ENCODE assay signal across 9 mouse cellular contexts in the genomic region with DNA sequence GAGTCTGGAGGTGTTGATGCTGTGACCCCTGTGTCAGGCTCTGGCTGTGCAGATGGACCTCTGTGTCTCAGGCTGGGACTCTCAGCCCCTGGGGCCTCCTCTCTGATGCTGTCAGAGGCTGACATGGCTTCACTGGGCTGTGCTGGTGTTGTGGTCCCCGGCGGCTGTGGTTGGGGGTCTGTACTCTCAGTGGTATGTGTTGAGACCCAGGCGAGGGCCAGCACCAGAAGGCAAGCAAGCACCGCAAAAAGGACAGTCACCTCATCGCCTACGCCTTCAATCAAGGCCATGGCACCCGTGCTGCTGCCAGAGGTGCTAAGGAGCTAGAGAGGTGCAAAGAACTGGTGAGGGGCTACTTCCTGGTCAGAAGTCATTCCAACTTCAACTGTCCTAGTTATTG. TPM values are rescaled to one million over a fixed set of nuclear protein-coding genes. Genes with fewer than 3 reads are reported as not detected.
A peak's percentile ranks its signal among the peaks of the same experiment; 100 is the strongest.
DNase-seq lines count a peak whose midpoint lies in the region; ATAC-seq and TF ChIP-seq lines count a peak whose summit lies in the region.
"Had no signal": no experiment of that assay in that cellular context is flagged by ENCODE, and none has a peak within 500 bp of the region (broad histone marks: within the 10 kb centered on the region; RNA-seq: fewer than 3 reads in every experiment).

No protein-coding gene starts in this region.

- 87% methylated on average over 7 of the region's 7 CpGs for WGBS in liver, embryonic 11.5 days
- WGBS in hindbrain, postnatal 0 days, result 92% methylated on average over 7 of the region's 7 CpGs
- 91% methylated on average over 7 of the region's 7 CpGs for WGBS in midbrain, postnatal 0 days

- H3K4me3 ChIP-seq in liver, embryonic 11.5 days (ENCODE audit: low read depth, low read length), result peak overlapping the region; percentile 56
- no peak overlapping the region for H3K4me3 ChIP-seq in hindbrain, postnatal 0 days (ENCODE audit: low read length)
- no peak overlapping the region for H3K4me3 ChIP-seq in midbrain, postnatal 0 days (ENCODE audit: low read depth, low read length)

- DNase-seq in cerebellum, adult 9-11 months, result peak; percentile 67
- no peak for DNase-seq in cerebellum, postnatal 4 days (ENCODE audit: low spot score in 2 of 2)
- no peak for DNase-seq in liver, embryonic 11.5 days (ENCODE audit: low spot score)
- no peak for DNase-seq in liver
- DNase-seq in hindbrain, postnatal 0 days (ENCODE audit: low spot score), result no peak
- no peak for DNase-seq in midbrain, postnatal 0 days (ENCODE audit: low spot score)
- DNase-seq in left cerebral cortex, postnatal 14 days (ENCODE audit: low spot score in 2 of 2), result no peak
- DNase-seq: right cerebral cortex, adult 18-20 months had no signal

- H3K4me1 ChIP-seq in liver, embryonic 11.5 days (replicated peaks; ENCODE audit: control insufficient read depth, insufficient read depth, low read length), result peaks cover 22% of the 10 kb centered on the region
- peaks cover 13% of the 10 kb centered on the region for H3K4me1 ChIP-seq in hindbrain, postnatal 0 days (ENCODE audit: insufficient read depth, low read length)
- H3K4me1 ChIP-seq in midbrain, postnatal 0 days (ENCODE audit: insufficient read depth, low read length), result peaks cover 16% of the 10 kb centered on the region

- H3K4me2 ChIP-seq in liver, embryonic 11.5 days, result peak overlapping the region; percentile 79
- H3K4me2 ChIP-seq in hindbrain, postnatal 0 days (ENCODE audit: low read depth, low read length), result peak overlapping the region; percentile 80; the same call in 1 of the 2 replicates
- peak overlapping the region; percentile 92; the same call in 1 of the 2 replicates for H3K4me2 ChIP-seq in midbrain, postnatal 0 days (ENCODE audit: low read depth, low read length, poor library complexity, severe bottlenecking)

- no peak for ATAC-seq in liver, embryonic 11.5 days (replicated peaks; ENCODE audit: low FRiP score)
- ATAC-seq in hindbrain, postnatal 0 days, result no peak
- ATAC-seq in midbrain, postnatal 0 days (ENCODE audit: low FRiP score), result no peak
- ATAC-seq in activated CD4-positive, CD25-positive, alpha-beta regulatory T cell, adult 4 months, result no peak

- peaks cover 2% of the 10 kb centered on the region; the same call in 1 of the 2 replicates for H3K36me3 ChIP-seq in liver, embryonic 11.5 days (ENCODE audit: control insufficient read depth, insufficient read depth, low read length)
- peaks cover 7% of the 10 kb centered on the region; the same call in 1 of the 2 replicates for H3K36me3 ChIP-seq in hindbrain, postnatal 0 days (ENCODE audit: insufficient read depth, low read length)
- peaks cover 6% of the 10 kb centered on the region; the same call in 1 of the 2 replicates for H3K36me3 ChIP-seq in midbrain, postnatal 0 days (ENCODE audit: insufficient read depth, low read length)

- no peak overlapping the region for H3K9ac ChIP-seq in liver, embryonic 11.5 days (ENCODE audit: low read depth, low read length)
- no peak overlapping the region for H3K9ac ChIP-seq in hindbrain, postnatal 0 days (replicated peaks; ENCODE audit: low read length)
- H3K9ac ChIP-seq in midbrain, postnatal 0 days (replicated peaks; ENCODE audit: low read length, poor library complexity, severe bottlenecking), result no peak overlapping the region

- no peak for TF ChIP-seq CTCF in hindbrain, postnatal 0 days (IDR thresholded peaks at IDR 0.05; ENCODE audit: low read depth)
- no peak for TF ChIP-seq CTCF in midbrain, postnatal 0 days (IDR thresholded peaks at IDR 0.05)

- no peaks in the 10 kb centered on the region for H3K9me3 ChIP-seq in liver, embryonic 11.5 days (ENCODE audit: control insufficient read depth, low read length)
- no peaks in the 10 kb centered on the region for H3K9me3 ChIP-seq in hindbrain, postnatal 0 days (ENCODE audit: low read length)
- H3K9me3 ChIP-seq in midbrain, postnatal 0 days (ENCODE audit: low read length), result no peaks in the 10 kb centered on the region

- H3K27ac ChIP-seq in liver, embryonic 11.5 days (ENCODE audit: low read depth, low read length), result no peak overlapping the region
- no peak overlapping the region for H3K27ac ChIP-seq in hindbrain, postnatal 0 days
- H3K27ac ChIP-seq in midbrain, postnatal 0 days (ENCODE audit: low read depth, low read length), result no peak overlapping the region

- intact Hi-C loops in left cerebral cortex, postnatal 14 days (cut with DNase I), result no loop called here

- H3K27me3 ChIP-seq in liver, embryonic 11.5 days (replicated peaks; ENCODE audit: control insufficient read depth, insufficient read depth, low read length), result no peaks in the 10 kb centered on the region
- H3K27me3 ChIP-seq in hindbrain, postnatal 0 days (ENCODE audit: insufficient read depth, low read length), result no peaks in the 10 kb centered on the region
- H3K27me3 ChIP-seq in midbrain, postnatal 0 days (ENCODE audit: insufficient read depth, low read length), result no peaks in the 10 kb centered on the region

RNA-seq across cellular contexts. Expression of gene Tmub1, which starts 1.0 kb away (rescaled TPM):
- 12.3 and 12.4 TPM in 2 replicates for polyA plus RNA-seq in liver, embryonic 11.5 days (2014; fragmentation: Nextera tagmentation; extraction: Ambion mirVana)
- total RNA-seq in hindbrain, postnatal 0 days (2014; rRNA removed), result 74.6 and 78.4 TPM in 2 replicates
- 50.0 and 51.2 TPM in 2 replicates for polyA plus RNA-seq in hindbrain, postnatal 0 days (2015; fragmentation: Nextera tagmentation; extraction: Ambion mirVana)
- total RNA-seq in midbrain, postnatal 0 days (2014; rRNA removed), result 52.1 and 91.5 TPM in 2 replicates
- 65.3 and 65.5 TPM in 2 replicates for polyA plus RNA-seq in midbrain, postnatal 0 days (2015; fragmentation: Nextera tagmentation; extraction: Ambion mirVana)
- polyA plus RNA-seq in activated CD4-positive, CD25-positive, alpha-beta regulatory T cell, adult 4 months (2017; shearing (Covaris generic)), result 10 to 100 TPM; 51.1 to 65.5 TPM
- total RNA-seq in left cerebral cortex, postnatal 14 days (2021), result 10 to 100 TPM; 30.4 to 31.2 TPM

RNA-seq across cellular contexts. Expression of gene Fastk, which starts 1.5 kb away (rescaled TPM):
- 95.1 and 101 TPM in 2 replicates for polyA plus RNA-seq in liver, embryonic 11.5 days (2014; fragmentation: Nextera tagmentation; extraction: Ambion mirVana)
- total RNA-seq in hindbrain, postnatal 0 days (2014; rRNA removed), result 200 and 203 TPM in 2 replicates
- polyA plus RNA-seq in hindbrain, postnatal 0 days (2015; fragmentation: Nextera tagmentation; extraction: Ambion mirVana), result 99.2 and 101 TPM in 2 replicates
- 139 and 174 TPM in 2 replicates for total RNA-seq in midbrain, postnatal 0 days (2014; rRNA removed)
- 97.9 and 109 TPM in 2 replicates for polyA plus RNA-seq in midbrain, postnatal 0 days (2015; fragmentation: Nextera tagmentation; extraction: Ambion mirVana)
- polyA plus RNA-seq in activated CD4-positive, CD25-positive, alpha-beta regulatory T cell, adult 4 months (2017; shearing (Covaris generic)), result 10 to 100 TPM; 34.9 to 49.5 TPM
- 100 to 1,000 TPM; 110 to 120 TPM for total RNA-seq in left cerebral cortex, postnatal 14 days (2021)

RNA-seq across cellular contexts. Expression of gene Agap3, which starts 5.3 kb away (rescaled TPM):
- polyA plus RNA-seq in liver, embryonic 11.5 days (2014; fragmentation: Nextera tagmentation; extraction: Ambion mirVana), result 29.4 and 30.6 TPM in 2 replicates
- total RNA-seq in hindbrain, postnatal 0 days (2014; rRNA removed), result 277 and 287 TPM in 2 replicates
- polyA plus RNA-seq in hindbrain, postnatal 0 days (2015; fragmentation: Nextera tagmentation; extraction: Ambion mirVana), result 112 and 121 TPM in 2 replicates
- total RNA-seq in midbrain, postnatal 0 days (2014; rRNA removed), result 239 and 282 TPM in 2 replicates
- polyA plus RNA-seq in midbrain, postnatal 0 days (2015; fragmentation: Nextera tagmentation; extraction: Ambion mirVana), result 116 and 120 TPM in 2 replicates
- 1 to 10 TPM; 3.9 to 6.0 TPM for polyA plus RNA-seq in activated CD4-positive, CD25-positive, alpha-beta regulatory T cell, adult 4 months (2017; shearing (Covaris generic))
- 100 to 1,000 TPM; 464 to 465 TPM for total RNA-seq in left cerebral cortex, postnatal 14 days (2021)

RNA-seq across cellular contexts. Expression of gene Slc4a2, which starts 23.0 kb away (rescaled TPM):
- polyA plus RNA-seq in liver, embryonic 11.5 days (2014; fragmentation: Nextera tagmentation; extraction: Ambion mirVana), result 20.5 and 22.4 TPM in 2 replicates
- 41.5 and 44.4 TPM in 2 replicates for total RNA-seq in hindbrain, postnatal 0 days (2014; rRNA removed)
- 17.1 and 17.8 TPM in 2 replicates for polyA plus RNA-seq in hindbrain, postnatal 0 days (2015; fragmentation: Nextera tagmentation; extraction: Ambion mirVana)
- total RNA-seq in midbrain, postnatal 0 days (2014; rRNA removed), result 35.7 and 42.1 TPM in 2 replicates
- 11.5 and 11.8 TPM in 2 replicates for polyA plus RNA-seq in midbrain, postnatal 0 days (2015; fragmentation: Nextera tagmentation; extraction: Ambion mirVana)
- polyA plus RNA-seq in activated CD4-positive, CD25-positive, alpha-beta regulatory T cell, adult 4 months (2017; shearing (Covaris generic)), result 10 to 100 TPM; 12.2 to 13.3 TPM
- 10 to 100 TPM; 26.8 to 31.9 TPM for total RNA-seq in left cerebral cortex, postnatal 14 days (2021)

RNA-seq across cellular contexts. Expression of gene Cdk5, which starts 23.3 kb away (rescaled TPM):
- 25.2 and 25.9 TPM in 2 replicates for polyA plus RNA-seq in liver, embryonic 11.5 days (2014; fragmentation: Nextera tagmentation; extraction: Ambion mirVana)
- 81.0 and 87.7 TPM in 2 replicates for total RNA-seq in hindbrain, postnatal 0 days (2014; rRNA removed)
- polyA plus RNA-seq in hindbrain, postnatal 0 days (2015; fragmentation: Nextera tagmentation; extraction: Ambion mirVana), result 151 and 158 TPM in 2 replicates
- 96.5 and 104 TPM in 2 replicates for total RNA-seq in midbrain, postnatal 0 days (2014; rRNA removed)
- polyA plus RNA-seq in midbrain, postnatal 0 days (2015; fragmentation: Nextera tagmentation; extraction: Ambion mirVana), result 168 and 182 TPM in 2 replicates
- polyA plus RNA-seq in activated CD4-positive, CD25-positive, alpha-beta regulatory T cell, adult 4 months (2017; shearing (Covaris generic)), result 10 to 100 TPM; 54.8 to 58.3 TPM
- 100 to 1,000 TPM; 138 to 149 TPM for total RNA-seq in left cerebral cortex, postnatal 14 days (2021)
